Mouse (Mus musculus) ovary, adult 18-20 months (tissue): ENCODE measurements around the gene Kctd20.
"Not testable (repeated sequence)": the region's sequence is repeated elsewhere in the genome, so short reads cannot be mapped to it uniquely, and the experiment has no call there.

ENCODE experiments used
- DNase-seq: peaks from one replicate; pipeline ENCODE4 v3.0.0; 2022; ENCODE audit warnings: low spot score, mixed read lengths

Gene Kctd20

DNA sequence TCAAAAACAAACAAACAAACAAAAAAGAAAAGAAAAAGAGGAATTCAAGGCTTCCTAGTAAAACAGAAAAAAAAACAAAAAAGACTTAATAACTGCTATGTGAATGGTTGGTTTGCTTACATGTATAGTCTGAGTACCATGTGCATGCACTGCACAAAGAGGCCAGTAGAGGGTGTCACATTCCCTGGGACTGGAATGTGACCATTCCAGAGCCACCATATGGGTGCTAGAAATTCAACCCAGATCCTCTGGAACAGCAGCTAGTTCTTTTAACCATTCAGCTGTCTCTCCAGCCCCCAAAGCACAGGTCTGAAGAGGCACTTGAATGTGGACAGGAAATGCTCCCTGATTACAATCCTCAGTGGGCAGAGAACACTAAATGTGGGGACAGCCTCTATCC is 35.1 kb downstream of the Kctd20 start:
- no peak for DNase-seq

GRCm38 (mm10) chr17:28987713-28988112 is 36.0 kb downstream of the Kctd20 start:
- DNase-seq, result no peak

DNA sequence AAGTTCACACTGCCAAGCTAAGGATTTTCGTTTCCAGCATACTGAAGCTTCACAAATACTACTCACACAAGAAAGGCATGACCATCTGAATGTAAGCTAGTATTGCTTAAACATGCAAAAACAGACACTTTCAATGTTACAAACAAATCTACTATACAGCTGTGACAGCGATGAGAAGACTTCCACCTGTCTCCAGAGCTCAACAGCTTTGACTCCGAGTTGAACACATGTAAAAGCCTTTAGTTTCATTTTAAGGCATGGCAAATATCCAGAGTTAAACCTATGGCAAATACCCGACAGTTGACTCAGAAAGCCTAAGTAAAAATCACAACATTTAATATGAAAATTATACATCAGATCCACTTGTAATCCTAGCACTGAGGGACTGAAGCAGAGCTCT is 36.5 kb downstream of the Kctd20 start:
- no peak for DNase-seq

DNA sequence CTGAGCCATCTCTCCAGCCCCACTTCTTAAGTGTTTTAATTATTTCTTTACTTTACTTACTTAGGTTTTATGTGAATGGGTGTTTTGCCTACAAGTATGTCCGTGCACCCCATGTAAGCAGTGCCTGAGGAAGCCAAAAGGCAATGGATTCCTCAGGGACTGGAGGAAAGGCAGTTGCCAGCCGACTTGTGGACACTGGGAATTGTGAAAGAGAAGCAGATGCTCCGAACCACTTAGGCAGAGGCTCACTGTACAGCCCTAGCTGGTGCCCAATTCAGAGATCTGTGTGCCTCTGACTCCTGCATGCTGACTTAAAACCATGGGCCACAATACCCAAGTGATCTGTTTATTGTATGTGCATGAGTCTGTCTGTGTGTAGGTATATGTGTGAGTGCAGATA is 37.2 kb downstream of the Kctd20 start:
- DNase-seq, result no peak

DNA sequence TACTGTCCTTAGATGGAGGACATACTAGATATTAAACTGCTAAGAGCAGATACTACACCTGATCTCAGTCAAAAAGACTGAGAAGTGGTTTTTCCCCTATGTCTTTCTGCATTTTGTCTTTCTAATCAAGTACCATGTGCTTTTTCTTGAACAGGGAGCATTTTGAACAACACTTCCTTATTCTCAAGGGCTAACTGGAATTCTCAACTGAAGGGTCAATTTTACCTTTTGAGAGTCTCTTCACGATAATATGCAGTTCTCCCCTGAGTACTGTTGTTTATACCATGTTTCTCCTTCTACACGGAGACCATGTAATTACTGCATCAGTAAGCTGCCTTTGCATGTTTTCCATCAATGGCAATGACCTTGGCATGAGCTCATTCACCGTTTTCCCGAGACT is 38.3 kb downstream of the Kctd20 start:
- no peak for DNase-seq

- no peak for DNase-seq
These were observed 39.5 kb downstream of the Kctd20 start for GRCm38 (mm10) chr17:28991286-28991685.

- DNase-seq, result no peak
These were observed 40.4 kb downstream of the Kctd20 start for GRCm38 (mm10) chr17:28992105-28992504.

GRCm38 (mm10) chr17:28993004-28993403 is 41.3 kb downstream of the Kctd20 start:
- DNase-seq, result not testable (repeated sequence)

DNA sequence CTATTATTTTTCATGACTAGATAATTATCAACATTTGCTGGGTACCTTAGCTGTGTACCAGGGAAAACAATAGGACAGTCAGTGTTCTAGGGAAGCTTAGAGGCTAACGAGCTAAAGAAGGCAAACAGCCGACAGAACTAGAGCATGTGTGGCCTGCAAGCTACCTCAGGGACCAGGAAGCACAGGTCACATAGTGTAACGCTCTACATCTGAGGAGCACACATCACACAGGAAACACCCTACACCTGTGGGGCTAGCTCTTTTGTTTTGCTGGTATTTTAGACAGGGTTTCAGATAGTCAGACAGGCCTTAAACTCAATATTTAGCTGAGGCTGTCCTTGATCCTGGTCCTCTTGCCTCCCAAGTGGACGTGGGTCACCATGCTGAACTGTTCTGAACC is 42.9 kb downstream of the Kctd20 start:
- DNase-seq, result no peak

GRCm38 (mm10) chr17:29000465-29000864 is 48.7 kb downstream of the Kctd20 start:
- DNase-seq, result no peak

DNA sequence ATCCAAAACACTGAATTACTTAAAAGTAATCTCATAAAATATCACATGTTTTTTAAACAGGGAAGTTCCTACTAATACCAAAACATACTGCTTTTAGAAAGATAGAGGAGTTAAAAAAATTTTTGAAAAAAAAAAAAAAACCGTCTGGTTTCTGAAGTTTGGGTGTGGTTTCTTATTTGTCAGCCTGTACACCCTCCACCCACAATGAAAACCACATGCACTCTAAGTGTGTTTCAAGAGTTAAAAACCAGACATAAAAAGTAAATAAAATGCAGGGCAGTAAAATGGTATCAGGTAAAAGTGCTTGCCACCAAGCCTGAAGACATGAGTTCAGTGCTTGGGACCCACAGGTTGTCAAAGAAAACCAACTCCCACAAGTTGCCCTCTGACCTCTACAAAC is 52.0 kb downstream of the Kctd20 start:
- DNase-seq, result no peak

- no peak for DNase-seq
These were observed 53.3 kb downstream of the Kctd20 start for GRCm38 (mm10) chr17:29005002-29005401.

DNA sequence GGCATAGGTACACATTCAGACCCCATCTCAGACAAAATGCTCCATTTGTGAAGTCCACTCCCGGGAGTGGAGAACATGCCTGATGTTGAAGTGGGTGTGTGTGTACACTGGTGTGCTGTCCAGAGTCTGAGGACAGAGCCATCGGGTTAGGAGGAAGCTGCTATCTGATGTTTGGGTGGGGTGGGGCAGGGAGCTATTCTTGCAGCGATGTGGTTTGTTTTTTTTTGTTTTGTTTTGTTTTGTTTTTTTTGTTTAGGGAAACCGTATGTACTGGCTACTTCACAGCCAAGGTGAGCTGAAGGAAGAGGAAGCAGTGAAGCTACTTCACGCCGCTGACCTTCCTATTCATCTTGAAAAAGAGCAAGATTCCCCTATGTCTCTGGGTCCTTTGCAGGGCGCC is 55.1 kb downstream of the Kctd20 start:
- no peak for DNase-seq

GRCm38 (mm10) chr17:29007243-29007640 is 55.5 kb downstream of the Kctd20 start:
- DNase-seq, result no peak

DNA sequence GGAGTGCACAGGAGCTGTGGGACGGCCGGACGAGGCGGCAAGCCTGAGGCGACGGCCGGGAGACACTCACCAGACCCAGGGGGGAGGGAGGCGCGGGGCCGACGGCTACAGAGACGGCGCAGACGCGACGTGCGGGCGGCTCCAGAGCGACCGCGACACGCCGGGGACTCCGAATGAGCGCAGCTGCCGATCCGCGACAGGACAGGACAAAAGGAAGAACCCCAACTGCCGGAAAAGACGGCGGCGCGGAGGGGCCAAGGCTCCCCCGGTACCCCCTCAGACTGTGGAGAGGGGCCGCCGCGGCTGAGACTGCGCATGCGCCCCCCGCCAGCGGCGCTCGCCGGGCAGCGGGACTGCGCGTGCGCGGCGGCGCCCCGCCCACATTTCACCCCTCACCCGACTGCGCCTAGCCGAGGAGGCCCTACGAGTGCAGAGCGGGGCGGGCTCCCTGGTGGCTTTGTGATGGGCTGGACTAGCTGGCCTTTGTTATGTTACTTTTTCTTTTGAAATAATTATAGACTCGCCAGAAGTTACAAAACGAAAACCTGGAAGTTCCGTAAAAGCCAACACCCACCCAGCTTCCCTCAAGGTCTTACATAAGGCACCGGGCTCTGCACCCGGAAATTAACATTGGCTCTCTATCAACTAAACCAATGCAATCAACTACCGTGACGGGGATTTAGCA is 56.0 kb downstream of the Kctd20 start, which contains the start of gene Stk38:
Gene Stk38 (minus strand): TSS at position 355 of the 685 bp plus-strand sequence.
- peak; percentile 87 for DNase-seq

DNA sequence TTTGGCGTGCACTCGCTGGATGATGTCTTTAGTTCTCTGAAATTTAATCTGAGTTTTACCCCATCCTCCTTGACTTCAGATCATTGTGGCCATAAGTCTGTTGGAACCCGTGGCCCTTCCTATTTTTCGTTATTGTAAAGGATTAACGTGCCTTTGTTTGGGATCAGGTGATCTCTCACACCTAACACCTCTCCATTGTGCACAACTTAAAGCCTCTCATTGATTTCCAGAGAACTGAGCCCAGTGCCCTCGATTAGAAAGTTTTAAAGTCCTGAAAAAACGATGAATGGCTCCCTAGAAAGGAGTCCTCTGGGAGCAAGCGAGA is 56.5 kb downstream of the Kctd20 start:
- DNase-seq, result no peak

DNA sequence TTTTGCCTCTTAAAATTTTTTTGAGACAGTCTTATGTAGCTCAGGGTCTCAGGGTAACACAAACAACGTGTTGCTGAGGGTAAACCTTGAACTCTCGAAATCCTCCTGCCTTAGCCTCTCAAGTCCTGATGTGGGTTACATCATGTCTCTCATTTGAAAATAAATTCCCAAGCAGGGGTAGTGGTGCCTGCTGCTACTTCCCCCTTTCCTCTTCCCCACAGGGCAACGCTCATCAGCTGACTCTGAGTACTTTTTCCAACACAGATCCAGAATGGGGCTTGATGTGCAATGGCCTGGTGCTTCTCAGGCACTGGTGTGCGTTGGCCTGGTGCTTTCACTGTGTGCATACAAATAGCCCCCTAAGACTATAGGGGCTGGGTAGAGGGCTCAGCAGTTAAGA is 57.4 kb downstream of the Kctd20 start:
- no peak for DNase-seq

DNA sequence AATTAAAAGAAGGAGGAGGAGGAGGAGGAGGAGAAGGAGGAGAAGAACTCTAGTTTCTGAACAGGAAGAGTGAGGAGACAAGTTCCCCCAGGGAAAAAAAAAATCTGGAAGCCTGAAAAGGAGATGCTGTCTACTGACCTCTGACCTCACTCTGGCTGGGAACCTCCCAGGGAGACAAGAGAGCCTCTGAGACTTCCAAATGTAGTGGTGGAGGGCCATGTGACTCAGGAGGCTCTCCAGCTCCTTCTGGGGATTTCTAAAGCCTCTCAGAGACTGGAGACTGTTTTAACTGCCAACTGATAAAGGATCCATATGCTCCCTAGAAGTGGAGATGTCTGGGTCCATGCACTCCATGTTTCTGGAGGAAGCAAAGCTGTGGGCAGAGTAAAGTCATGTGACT is 62.5 kb downstream of the Kctd20 start:
- DNase-seq, result no peak

DNA sequence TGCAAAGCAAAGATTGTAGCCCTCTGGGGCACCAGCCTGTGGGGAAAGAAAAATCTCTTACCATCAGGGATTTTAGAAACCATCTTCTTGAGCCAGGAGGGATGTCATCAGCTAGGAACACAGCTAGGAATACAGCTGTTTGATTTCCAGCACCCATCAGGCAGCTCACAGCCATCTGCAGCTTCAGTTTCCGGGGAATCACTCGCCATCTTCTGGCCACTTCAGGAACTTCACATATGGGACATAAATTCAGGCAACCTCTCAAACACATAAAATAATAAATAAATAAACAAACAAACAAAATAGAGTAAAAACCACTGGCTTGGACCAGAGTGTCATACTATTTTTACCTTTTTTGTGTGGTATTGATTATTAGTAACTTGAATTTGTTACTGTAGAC is 63.9 kb downstream of the Kctd20 start:
- DNase-seq, result no peak

GRCm38 (mm10) chr17:29016705-29017104 is 65.0 kb downstream of the Kctd20 start:
- no peak for DNase-seq

- no peak for DNase-seq
These were observed 66.7 kb downstream of the Kctd20 start for GRCm38 (mm10) chr17:29018292-29018984.
